Comparison of ENCODE assay signal across 13 mouse cellular contexts in genomic region chr7:99295104-99295503, GRCm38 (mm10). TPM values are rescaled to one million over a fixed set of nuclear protein-coding genes. Genes with fewer than 3 reads are reported as not detected.
DNase-seq lines count a peak whose midpoint lies in the region; ATAC-seq and TF ChIP-seq lines count a peak whose summit lies in the region.
"Had no signal": no experiment of that assay in that cellular context is flagged by ENCODE, and none has a peak within 500 bp of the region (broad histone marks: within the 10 kb centered on the region; RNA-seq: fewer than 3 reads in every experiment).

No protein-coding gene starts in this region.

- no peak for TF ChIP-seq CTCF in left cerebral cortex, adult 2 months (IDR thresholded peaks at IDR 0.05)
- TF ChIP-seq CTCF in CH12.LX (conservative IDR thresholded peaks at IDR 0.05 in 1 of 2, IDR thresholded peaks at IDR 0.05 in 1 of 2; ENCODE audit: low read depth in 2 of 2, low read length in 2 of 2), result no peak; a peak in 1 of 4 replicates
- TF ChIP-seq CTCF in embryonic fibroblast, embryonic 13.5 days (IDR thresholded peaks at IDR 0.05; ENCODE audit: borderline replicate concordance, insufficient read depth, low read length), result no peak

- no peak for ATAC-seq in hindbrain, embryonic 16.5 days
- ATAC-seq in intestine, embryonic 15.5 days, result no peak

- TF ChIP-seq POLR2A in CH12.LX (IDR thresholded peaks at IDR 0.05; ENCODE audit: low read depth, low read length), result no peak
- no peak for TF ChIP-seq POLR2A in embryonic fibroblast, embryonic 13.5 days (IDR thresholded peaks at IDR 0.05; ENCODE audit: low read depth, low read length)

- H3K4me3 ChIP-seq in left cerebral cortex, adult 2 months, result no peak overlapping the region
- no peak overlapping the region for H3K4me3 ChIP-seq in CH12.LX (replicated peaks in 1 of 3; ENCODE audit: low read depth in 2 of 3, low read length in 2 of 3, poor library complexity in 1 of 3)
- H3K4me3 ChIP-seq in embryonic fibroblast, embryonic 13.5 days (ENCODE audit: insufficient read depth, low read length), result no peak overlapping the region
- no peak overlapping the region for H3K4me3 ChIP-seq in hindbrain, embryonic 16.5 days (ENCODE audit: low read length)
- no peak overlapping the region for H3K4me3 ChIP-seq in intestine, embryonic 15.5 days (replicated peaks)

- H3K9ac ChIP-seq in CH12.LX (ENCODE audit: insufficient read depth, low read depth), result peak overlapping the region; percentile 2; the same call in 1 of the 2 replicates
- H3K9ac ChIP-seq in hindbrain, embryonic 16.5 days (ENCODE audit: low read depth, low read length), result no peak overlapping the region
- H3K9ac ChIP-seq in intestine, embryonic 15.5 days, result no peak overlapping the region
- H3K9ac ChIP-seq: liver, embryonic 14.5 days had no signal

- dilution Hi-C loops in CH12.LX (cut with MboI; ENCODE audit: extremely low pct_ligation_motif_present, extremely low pct_unique_long_range_greater_than_20kb, low sequenced_read_pairs), result no loop called here

- peak overlapping the region; percentile 25; the same call in 1 of the 2 replicates for H3K4me2 ChIP-seq in CH12.LX (ENCODE audit: insufficient read depth, low read depth, poor library complexity, severe bottlenecking)
- H3K4me2 ChIP-seq in hindbrain, embryonic 16.5 days (ENCODE audit: low read length), result no peak overlapping the region
- no peak overlapping the region for H3K4me2 ChIP-seq in intestine, embryonic 15.5 days (replicated peaks)

- DNase-seq in left cerebral cortex, adult 2 months (ENCODE audit: extremely low spot score in 1 of 2, low spot score in 2 of 2), result no peak
- no peak for DNase-seq in left cerebral cortex, adult 9 months (ENCODE audit: low spot score in 2 of 2)
- DNase-seq in CH12.LX (ENCODE audit: extremely low read depth), result peak; percentile 44
- DNase-seq in c-Kit-positive CD71-positive TER-119-positive erythroid progenitor cells, embryonic 14.5 days (ENCODE audit: low spot score), result no peak
- DNase-seq: adrenal gland, adult 2 months; cerebellum, adult 9-10 months; thymus, postnatal 14 days had no signal

- intact Hi-C loops in left cerebral cortex, adult 2 months (cut with DNase I), result no loop called here

- H3K27me3 ChIP-seq in CH12.LX (replicated peaks), result no peaks in the 10 kb centered on the region
- H3K27me3 ChIP-seq in hindbrain, embryonic 16.5 days (replicated peaks; ENCODE audit: control insufficient read depth, insufficient read depth, low read length), result no peaks in the 10 kb centered on the region
- H3K27me3 ChIP-seq in intestine, embryonic 15.5 days (replicated peaks), result no peaks in the 10 kb centered on the region

- H3K4me1 ChIP-seq in CH12.LX (ENCODE audit: control insufficient read depth in 1 of 2, insufficient read depth in 2 of 2), result peaks cover 5 to 39% of the 10 kb centered on the region in 2 experiments
- H3K4me1 ChIP-seq in embryonic fibroblast, embryonic 13.5 days (ENCODE audit: control insufficient read depth, insufficient read depth, low read length), result peaks cover 8% of the 10 kb centered on the region; the same call in 1 of the 2 replicates
- H3K4me1 ChIP-seq in hindbrain, embryonic 16.5 days (ENCODE audit: control insufficient read depth, insufficient read depth, low read depth, low read length), result peaks cover 11% of the 10 kb centered on the region
- peaks cover 7% of the 10 kb centered on the region; the same call in 1 of the 2 replicates for H3K4me1 ChIP-seq in intestine, embryonic 15.5 days (replicated peaks)

- H3K9me3 ChIP-seq in CH12.LX (replicated peaks; ENCODE audit: low read length), result peaks cover 3% of the 10 kb centered on the region
- no peaks in the 10 kb centered on the region for H3K9me3 ChIP-seq in hindbrain, embryonic 16.5 days (ENCODE audit: control insufficient read depth, low read length)
- no peaks in the 10 kb centered on the region for H3K9me3 ChIP-seq in intestine, embryonic 15.5 days
- H3K9me3 ChIP-seq: G1E had no signal

- in situ Hi-C loops in CH12.LX (cut with MboI; ENCODE audit: low pct_ligation_motif_present, low pct_unique_long_range_greater_than_20kb, low sequenced_read_pairs), result no loop called here

- H3K79me2 ChIP-seq in CH12.LX (replicated peaks; ENCODE audit: control insufficient read depth, extremely low read depth, insufficient read depth, poor library complexity, severe bottlenecking), result no peaks in the 10 kb centered on the region

- H3K36me3 ChIP-seq in CH12.LX (replicated peaks in 1 of 2; ENCODE audit: control insufficient read depth in 1 of 2, insufficient read depth in 1 of 2, low read length in 1 of 2), result peaks cover 0 to 2% of the 10 kb centered on the region in 2 experiments
- H3K36me3 ChIP-seq in hindbrain, embryonic 16.5 days (ENCODE audit: control insufficient read depth, insufficient read depth, low read length), result peaks cover 13% of the 10 kb centered on the region
- no peaks in the 10 kb centered on the region for H3K36me3 ChIP-seq in intestine, embryonic 15.5 days
- H3K36me3 ChIP-seq: G1E had no signal

- WGBS in hindbrain, embryonic 16.5 days, result 61% methylated on average over 8 of the region's 8 CpGs
- 69% methylated on average over 8 of the region's 8 CpGs for WGBS in intestine, embryonic 15.5 days

- no peak; the same call in 1 of the 2 replicates for TF ChIP-seq RAD21 in CH12.LX (IDR thresholded peaks at IDR 0.05; ENCODE audit: low read depth, low read length)

- H3K27ac ChIP-seq in left cerebral cortex, adult 2 months, result peak overlapping the region; percentile 11; the same call in 1 of the 2 replicates
- 0 out of 2 replicates have a peak overlapping the region, but pooled peaks have one; percentile 13 for H3K27ac ChIP-seq in CH12.LX (ENCODE audit: insufficient read depth, low read depth)
- H3K27ac ChIP-seq in embryonic fibroblast, embryonic 13.5 days (ENCODE audit: insufficient read depth, low read length), result peak overlapping the region; percentile 62
- peak overlapping the region; percentile 14; the same call in 1 of the 2 replicates for H3K27ac ChIP-seq in hindbrain, embryonic 16.5 days (ENCODE audit: low read depth, low read length)
- H3K27ac ChIP-seq in intestine, embryonic 15.5 days, result no peak overlapping the region
- H3K27ac ChIP-seq: liver, embryonic 14.5 days had no signal

- no peak for TF ChIP-seq EP300 in CH12.LX (IDR thresholded peaks at IDR 0.05; ENCODE audit: low read length)

TF ChIP-seq in CH12.LX, 34 proteins besides CTCF, POLR2A, EP300 and RAD21:
- TF ChIP-seq ZC3H11A (IDR thresholded peaks at IDR 0.05; ENCODE audit: low read depth, low read length) (no peak), TCF12 (IDR thresholded peaks at IDR 0.05; ENCODE audit: low read depth, low read length) (peak; percentile 15; the same call in 1 of the 2 replicates), HCFC1 (IDR thresholded peaks at IDR 0.05; ENCODE audit: low read depth, low read length) (no peak), E2F4 (IDR thresholded peaks at IDR 0.05; ENCODE audit: insufficient replicate concordance, low read depth, low read length) (no peak), MAX (IDR thresholded peaks at IDR 0.05; ENCODE audit: low read length) (no peak), IRF4 (IDR thresholded peaks at IDR 0.05; ENCODE audit: low read depth, low read length) (peak; percentile 70), ZNF384 (IDR thresholded peaks at IDR 0.05; ENCODE audit: low read depth, low read length) (no peak), MAFK (IDR thresholded peaks at IDR 0.05; ENCODE audit: insufficient replicate concordance, low read length) (no peak), CHD1 (IDR thresholded peaks at IDR 0.05; ENCODE audit: low read depth, low read length) (no peak), MEF2A (IDR thresholded peaks at IDR 0.05; ENCODE audit: borderline replicate concordance, low read depth, low read length) (peak; percentile 99), ETS1 (conservative IDR thresholded peaks at IDR 0.05; ENCODE audit: low read depth, low read length) (peak; percentile 69; the same call in 1 of the 2 replicates)

RNA-seq across cellular contexts. Expression of gene Map6, which starts 27.9 kb away (rescaled TPM):
- 100 to 1,000 TPM; 138 to 141 TPM for total RNA-seq in left cerebral cortex, adult 2 months (2021)
- total RNA-seq in CH12.LX (2012; rRNA removed) (0.84 and 1.1 TPM in 2 replicates), CH12.LX (2014; rRNA removed) (0.32 and 0.62 TPM in 2 replicates)
- polyA plus RNA-seq in CH12.LX (2012; ENCODE audit: insufficient read length, low read depth), result 1.4 and 1.8 TPM in 2 replicates
- 52.9 and 77.8 TPM in 2 replicates for polyA plus RNA-seq in embryonic fibroblast, embryonic 13.5 days (2011; ENCODE audit: insufficient read length, low read depth, missing spikeins)
- 127 and 137 TPM in 2 replicates for polyA plus RNA-seq in hindbrain, embryonic 16.5 days (2015; fragmentation: Nextera tagmentation; extraction: Ambion mirVana)
- polyA plus RNA-seq in intestine, embryonic 15.5 days (2015; fragmentation: Nextera tagmentation; extraction: Ambion mirVana), result 6.1 and 6.8 TPM in 2 replicates
- polyA plus RNA-seq: G1E had no signal

RNA-seq across cellular contexts. Expression of gene Mogat2, which starts 56.7 kb away (rescaled TPM):
- not detected for total RNA-seq in left cerebral cortex, adult 2 months (2021)
- total RNA-seq in CH12.LX (2012; rRNA removed) (not detected in 2 replicates), CH12.LX (2014; rRNA removed) (not detected in 2 replicates)
- not detected in 2 replicates for polyA plus RNA-seq in CH12.LX (2012; ENCODE audit: insufficient read length, low read depth)
- polyA plus RNA-seq in embryonic fibroblast, embryonic 13.5 days (2011; ENCODE audit: insufficient read length, low read depth, missing spikeins), result 7.4 and 11.0 TPM in 2 replicates
- 0.80 and 1.3 TPM in 2 replicates for polyA plus RNA-seq in hindbrain, embryonic 16.5 days (2015; fragmentation: Nextera tagmentation; extraction: Ambion mirVana)
- 120 and 142 TPM in 2 replicates for polyA plus RNA-seq in intestine, embryonic 15.5 days (2015; fragmentation: Nextera tagmentation; extraction: Ambion mirVana)
- total RNA-seq: G1E; layer of hippocampus, adult 8-10 months had no signal

RNA-seq across cellular contexts. Expression of gene Serpinh1, which starts 57.9 kb away (rescaled TPM):
- 10 to 100 TPM; 22.2 TPM for total RNA-seq in left cerebral cortex, adult 2 months (2021)
- total RNA-seq in CH12.LX (2012; rRNA removed) (not detected in 2 replicates), CH12.LX (2014; rRNA removed) (not detected in 2 replicates)
- polyA plus RNA-seq in CH12.LX (2012; ENCODE audit: insufficient read length, low read depth), result not detected in 2 replicates
- polyA plus RNA-seq in embryonic fibroblast, embryonic 13.5 days (2011; ENCODE audit: insufficient read length, low read depth, missing spikeins), result 2,134 and 2,700 TPM in 2 replicates
- polyA plus RNA-seq in hindbrain, embryonic 16.5 days (2015; fragmentation: Nextera tagmentation; extraction: Ambion mirVana), result 261 and 355 TPM in 2 replicates
- polyA plus RNA-seq in intestine, embryonic 15.5 days (2015; fragmentation: Nextera tagmentation; extraction: Ambion mirVana), result 1,021 and 1,056 TPM in 2 replicates
- polyA plus RNA-seq: G1E had no signal

Comparison
In these comparisons a context has a peak if more than half of its experiments do, and no peak if none do; other contexts are left out.
1. RNA of gene Mogat2, which starts 56.7 kb away (polyA plus RNA-seq): 120 to 142 TPM in intestine, embryonic 15.5 days; 7.4 to 11.0 TPM in embryonic fibroblast, embryonic 13.5 days, 0.80 to 1.3 TPM in hindbrain, embryonic 16.5 days and not detected in CH12.LX; every median in the first group is over 10 times any median in the second.
2. RNA of gene Serpinh1, which starts 57.9 kb away (polyA plus RNA-seq): 2,134 to 2,700 TPM in embryonic fibroblast, embryonic 13.5 days, 1,021 to 1,056 TPM in intestine, embryonic 15.5 days and 261 to 355 TPM in hindbrain, embryonic 16.5 days; not detected in CH12.LX; every median in the first group is over 100 times any median in the second.